Mouse (Mus musculus): ENCODE results near the gene Fam196b. TPM values are rescaled to one million over a fixed set of nuclear protein-coding genes. Genes with fewer than 3 reads are reported as not detected.

The Fam196b gene
- total and polyA plus RNA-seq, 3 experiments, result 0.13 to 0.38 TPM; not detected in 1

- Histone ChIP-seq H3K36me3 (replicated peaks in 1 of 2; ENCODE audit: control insufficient read depth in 1 of 2, insufficient read depth in 1 of 2, low read length in 1 of 2) (peaks cover 52 to 94% of the 10 kb centered on the region in 2 experiments), H3K9me3 (replicated peaks; ENCODE audit: low read length) (no peaks in the 10 kb centered on the region), H3K9ac (ENCODE audit: insufficient read depth, low read depth) (no peak overlapping the region), H3K79me2 (replicated peaks; ENCODE audit: control insufficient read depth, extremely low read depth, insufficient read depth, poor library complexity, severe bottlenecking) (no peaks in the 10 kb centered on the region; the same call in 1 of the 2 replicates), H3K27ac (ENCODE audit: insufficient read depth, low read depth) (no peak overlapping the region), H3K27me3 (replicated peaks) (no peaks in the 10 kb centered on the region), H3K4me3 (replicated peaks in 1 of 3; ENCODE audit: low read depth in 2 of 3, low read length in 2 of 3, poor library complexity in 1 of 3) (no peak overlapping the region), H3K4me1 (ENCODE audit: control insufficient read depth in 1 of 2, insufficient read depth in 2 of 2) (no peaks in the 10 kb centered on the region), H3K4me2 (ENCODE audit: insufficient read depth, low read depth, poor library complexity, severe bottlenecking) (no peak overlapping the region)
- DNase-seq (ENCODE audit: extremely low read depth), result no peak
- in situ Hi-C loops (cut with MboI; ENCODE audit: low pct_ligation_motif_present, low pct_unique_long_range_greater_than_20kb, low sequenced_read_pairs), result loop anchor here (5.0 kb wide), 1 partner anchor 34 kb away; no protein-coding TSS in a partner anchor
- dilution Hi-C loops (cut with MboI; ENCODE audit: extremely low pct_ligation_motif_present, extremely low pct_unique_long_range_greater_than_20kb, low sequenced_read_pairs), result no loop called here
- TF ChIP-seq JUN (IDR thresholded peaks at IDR 0.05; ENCODE audit: insufficient read depth, low read depth, low read length) (no peak), SMC3 (IDR thresholded peaks at IDR 0.05; ENCODE audit: low read depth, low read length) (no peak), ZNF384 (IDR thresholded peaks at IDR 0.05; ENCODE audit: low read depth, low read length) (no peak), USF2 (conservative IDR thresholded peaks at IDR 0.05; ENCODE audit: low read depth, low read length) (no peak), MAFK (IDR thresholded peaks at IDR 0.05; ENCODE audit: insufficient replicate concordance, low read length) (no peak)
Measured at GRCm38 (mm10) chr11:34421061-34421460, 106.4 kb downstream of the Fam196b start.

DNA sequence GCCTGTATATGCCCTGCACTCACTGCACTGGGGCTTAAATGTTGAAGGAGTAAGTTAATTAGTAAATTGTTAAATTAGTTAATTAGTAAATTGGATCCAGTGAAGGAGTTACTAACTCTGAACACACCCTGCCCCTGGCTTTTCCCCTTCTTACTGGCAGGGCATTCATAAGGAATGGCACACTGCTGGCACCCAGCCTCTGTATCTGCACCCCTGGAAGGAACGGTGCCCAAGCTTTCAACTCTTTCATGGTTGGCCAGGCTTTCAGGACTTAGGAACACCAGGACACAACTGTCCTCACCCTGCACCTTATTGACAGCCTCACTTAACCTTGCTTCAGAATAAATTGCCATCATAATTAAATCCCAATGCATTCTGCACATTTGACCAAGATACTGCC, 109.9 kb downstream of the Fam196b start:
- H3K27me3 ChIP-seq (replicated peaks), result no peaks in the 10 kb centered on the region
- H3K9me3 ChIP-seq (replicated peaks; ENCODE audit: low read length), result no peaks in the 10 kb centered on the region
- H3K4me2 ChIP-seq (ENCODE audit: insufficient read depth, low read depth, poor library complexity, severe bottlenecking), result no peak overlapping the region
- dilution Hi-C loops (cut with MboI; ENCODE audit: extremely low pct_ligation_motif_present, extremely low pct_unique_long_range_greater_than_20kb, low sequenced_read_pairs), result no loop called here
- H3K4me1 ChIP-seq (ENCODE audit: control insufficient read depth in 1 of 2, insufficient read depth in 2 of 2), result no peaks in the 10 kb centered on the region
- DNase-seq (ENCODE audit: extremely low read depth), result no peak
- no peak overlapping the region for H3K4me3 ChIP-seq (replicated peaks in 1 of 3; ENCODE audit: low read depth in 2 of 3, low read length in 2 of 3, poor library complexity in 1 of 3)
- H3K27ac ChIP-seq (ENCODE audit: insufficient read depth, low read depth), result no peak overlapping the region
- no peaks in the 10 kb centered on the region; the same call in 1 of the 2 replicates for H3K79me2 ChIP-seq (replicated peaks; ENCODE audit: control insufficient read depth, extremely low read depth, insufficient read depth, poor library complexity, severe bottlenecking)
- H3K9ac ChIP-seq (ENCODE audit: insufficient read depth, low read depth), result no peak overlapping the region
- TF ChIP-seq POLR2AphosphoS2 (IDR thresholded peaks at IDR 0.05; ENCODE audit: low read depth, low read length) (no peak), E2F4 (IDR thresholded peaks at IDR 0.05; ENCODE audit: insufficient replicate concordance, low read depth, low read length) (no peak)
- H3K36me3 ChIP-seq (replicated peaks in 1 of 2; ENCODE audit: control insufficient read depth in 1 of 2, insufficient read depth in 1 of 2, low read length in 1 of 2), result peaks cover 41 to 93% of the 10 kb centered on the region in 2 experiments
- in situ Hi-C loops (cut with MboI; ENCODE audit: low pct_ligation_motif_present, low pct_unique_long_range_greater_than_20kb, low sequenced_read_pairs), result loop anchor here (5.0 kb wide), 1 partner anchor 37 kb away; no protein-coding TSS in a partner anchor

DNA sequence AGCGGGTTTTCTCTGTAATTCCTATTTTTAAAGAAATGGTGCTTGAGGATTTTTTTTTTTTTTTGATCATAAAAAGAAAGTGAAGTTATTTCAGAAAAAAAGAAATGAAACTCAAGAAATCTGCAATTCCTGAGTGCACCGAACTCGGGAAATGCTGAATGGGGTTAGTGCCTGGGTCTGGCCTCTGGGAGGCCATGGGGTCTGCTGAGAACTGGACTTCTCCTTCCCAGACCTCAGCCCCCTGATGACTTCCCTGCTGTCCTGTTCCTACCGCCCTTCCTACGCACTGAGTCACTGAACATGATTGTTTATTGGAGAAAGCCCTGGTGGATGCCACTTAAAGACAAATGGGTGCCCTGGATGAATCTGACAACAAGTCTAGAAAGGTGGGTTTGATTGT, 112.6 kb downstream of the Fam196b start:
- no peaks in the 10 kb centered on the region; the same call in 1 of the 2 replicates for H3K79me2 ChIP-seq (replicated peaks; ENCODE audit: control insufficient read depth, extremely low read depth, insufficient read depth, poor library complexity, severe bottlenecking)
- no peak overlapping the region for H3K9ac ChIP-seq (ENCODE audit: insufficient read depth, low read depth)
- in situ Hi-C loops (cut with MboI; ENCODE audit: low pct_ligation_motif_present, low pct_unique_long_range_greater_than_20kb, low sequenced_read_pairs) (no loop called here), dilution Hi-C loops (cut with MboI; ENCODE audit: extremely low pct_ligation_motif_present, extremely low pct_unique_long_range_greater_than_20kb, low sequenced_read_pairs) (no loop called here)
- peaks cover 38 to 95% of the 10 kb centered on the region in 2 experiments for H3K36me3 ChIP-seq (replicated peaks in 1 of 2; ENCODE audit: control insufficient read depth in 1 of 2, insufficient read depth in 1 of 2, low read length in 1 of 2)
- no peaks in the 10 kb centered on the region for H3K27me3 ChIP-seq (replicated peaks)
- no peak overlapping the region for H3K4me2 ChIP-seq (ENCODE audit: insufficient read depth, low read depth, poor library complexity, severe bottlenecking)
- TF ChIP-seq EP300 (IDR thresholded peaks at IDR 0.05; ENCODE audit: low read length) (no peak), ETS1 (conservative IDR thresholded peaks at IDR 0.05; ENCODE audit: low read depth, low read length) (no peak), ELF1 (IDR thresholded peaks at IDR 0.05; ENCODE audit: low read depth, low read length) (no peak), UBTF (IDR thresholded peaks at IDR 0.05; ENCODE audit: low read depth, low read length) (no peak), IRF4 (IDR thresholded peaks at IDR 0.05; ENCODE audit: low read depth, low read length) (no peak), MEF2A (IDR thresholded peaks at IDR 0.05; ENCODE audit: borderline replicate concordance, low read depth, low read length) (no peak), E2F4 (IDR thresholded peaks at IDR 0.05; ENCODE audit: insufficient replicate concordance, low read depth, low read length) (no peak)
- H3K4me1 ChIP-seq (ENCODE audit: control insufficient read depth in 1 of 2, insufficient read depth in 2 of 2), result no peaks in the 10 kb centered on the region
- H3K27ac ChIP-seq (ENCODE audit: insufficient read depth, low read depth), result no peak overlapping the region
- H3K9me3 ChIP-seq (replicated peaks; ENCODE audit: low read length), result no peaks in the 10 kb centered on the region
- H3K4me3 ChIP-seq (replicated peaks in 1 of 3; ENCODE audit: low read depth in 2 of 3, low read length in 2 of 3, poor library complexity in 1 of 3), result no peak overlapping the region
- no peak for DNase-seq (ENCODE audit: extremely low read depth)
